Mouse (Mus musculus) ES-E14 (cell line): ENCODE measurements at regions not wholly inside any gene's neighbourhood (a gene's known extent, or its start where the extent isn't known, plus 50 kb on each side); places are given as distances from the start of the nearest gene placed in this dataset.

Source experiments
- DNase-seq: peaks from one replicate; pipeline ENCODE4 v3.0.0-alpha.2; 2013; ENCODE audit warnings: low read depth, low spot score
- H3K27ac ChIP-seq: 2 replicates; pipeline ENCODE4 v1.5.1; 2012; ENCODE audit warnings: low read depth, mild to moderate bottlenecking, low read length, moderate library complexity, mixed read lengths; ENCODE audit not compliant: poor library complexity, insufficient read depth, severe bottlenecking
- H3K36me3 ChIP-seq: 2 replicates; pipeline ENCODE4 v1.6.1; 2012; ENCODE audit warnings: mild to moderate bottlenecking, low read length, moderate library complexity, mixed read lengths; ENCODE audit not compliant: control insufficient read depth, poor library complexity, insufficient read depth, severe bottlenecking
- H3K4me1 ChIP-seq, 2 experiments: fragments of 150-350 bp in 1 of 2; sonication (generic) in 1 of 2; 2 replicates each; pipeline ENCODE4 v1.6.1; 2012; ENCODE audit warnings: low read length in 2 of 2, mild to moderate bottlenecking in 1 of 2, mixed read lengths in 1 of 2; ENCODE audit not compliant: control insufficient read depth in 2 of 2, insufficient read depth in 2 of 2, poor library complexity in 1 of 2
- H3K4me3 ChIP-seq, 2 experiments: fragments of 150-350 bp in 1 of 2; sonication (generic) in 1 of 2; 2 replicates each; pipeline ENCODE4 v1.5.1; 2012; ENCODE audit warnings: low read length in 2 of 2, low read depth in 1 of 2, mild to moderate bottlenecking in 1 of 2, mixed read lengths in 1 of 2; ENCODE audit not compliant: insufficient read depth in 1 of 2, poor library complexity in 1 of 2, severe bottlenecking in 1 of 2
- H3K9ac ChIP-seq: 2 replicates; pipeline ENCODE4 v1.6.1; 2012; ENCODE audit warnings: low read depth, mild to moderate bottlenecking, low read length, mixed read lengths; ENCODE audit not compliant: poor library complexity, insufficient read depth, severe bottlenecking
- H3K9me3 ChIP-seq: fragments of 150-350 bp; sonication (generic); 2 replicates; pipeline ENCODE4 v1.6.1; 2012; ENCODE audit warnings: low read depth, mild to moderate bottlenecking, low read length; ENCODE audit not compliant: control insufficient read depth, insufficient read depth
- CHD2 ChIP-seq: IDR thresholded peaks from 2 replicates; pipeline ENCODE4 v1.6.1; 2014; ENCODE audit warnings: mild to moderate bottlenecking, low read depth, low read length, inconsistent platforms
- HCFC1 ChIP-seq: IDR thresholded peaks from 2 replicates; pipeline ENCODE4 v1.6.1; 2012; ENCODE audit warnings: low read length, inconsistent platforms, borderline replicate concordance; ENCODE audit not compliant: insufficient read depth
- MAFK ChIP-seq: IDR thresholded peaks from 2 replicates; pipeline ENCODE4 v1.6.1; 2014; ENCODE audit warnings: mild to moderate bottlenecking, low read depth, low read length, inconsistent platforms; ENCODE audit not compliant: insufficient read depth
- ZC3H11A ChIP-seq: IDR thresholded peaks from 2 replicates; pipeline ENCODE4 v1.6.1; 2012; ENCODE audit warnings: low read depth, mild to moderate bottlenecking, inconsistent platforms, low read length, borderline replicate concordance
- ZNF384 ChIP-seq: IDR thresholded peaks from 2 replicates; pipeline ENCODE4 v1.6.1; 2012; ENCODE audit warnings: low read depth, low read length, inconsistent platforms
- in situ Hi-C, 2 experiments: fragments of 600-800 bp; cut with MboI; formaldehyde crosslinking; loops; one replicate each; pipeline ENCODE4 v1.15.1; 2025; ENCODE audit warnings: low sequenced_read_pairs in 2 of 2, inconsistent platforms in 1 of 2; ENCODE audit not compliant: unreplicated experiment in 2 of 2

DNA sequence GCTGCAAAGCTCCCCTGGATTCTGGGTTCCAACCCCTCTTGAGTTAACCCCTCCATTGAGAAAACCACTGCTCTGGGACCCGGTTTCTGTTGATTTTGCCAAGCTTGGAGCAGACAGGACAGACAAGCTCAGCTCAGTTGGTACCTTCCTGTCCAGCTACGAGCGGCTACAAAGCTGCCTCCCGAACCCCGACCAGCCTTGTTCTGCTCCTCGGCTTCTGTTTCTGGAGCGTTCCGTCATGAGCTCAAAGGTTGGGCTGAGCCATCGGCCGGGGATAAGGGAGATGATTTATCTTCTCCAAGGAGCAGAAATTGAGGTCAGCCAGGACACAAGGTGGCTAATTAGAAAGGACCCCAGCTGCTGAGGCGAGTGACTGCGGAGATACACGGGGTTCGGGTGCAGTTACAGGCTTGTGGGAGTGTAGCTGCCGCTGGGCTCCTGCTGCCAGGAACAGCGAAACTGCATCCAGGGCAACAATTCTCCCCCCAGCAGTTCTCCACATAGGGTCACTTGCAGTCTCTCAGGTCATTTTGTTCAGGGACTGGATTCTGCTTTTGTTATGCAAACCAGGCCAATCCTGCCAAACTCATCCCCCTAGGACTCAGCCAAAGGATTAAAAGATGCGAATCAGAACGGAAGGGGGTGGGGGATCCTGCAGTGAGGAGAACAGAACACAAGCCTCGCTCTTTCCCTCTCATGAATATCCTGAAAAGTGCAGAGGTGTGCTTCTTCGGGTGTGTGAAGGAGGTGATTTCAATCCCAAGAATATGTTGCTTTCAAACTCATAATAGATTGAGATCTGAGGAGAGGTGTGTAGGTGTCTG, 50.0 kb upstream of the Tmem132d start:
- Histone ChIP-seq H3K27ac (peak overlapping the region; percentile 58; the same call in 1 of the 2 replicates), H3K4me3 (peak overlapping the region; percentile 43 to 49), H3K9me3 (no peaks in the 10 kb centered on the region), H3K9ac (peak overlapping the region; percentile 55; the same call in 1 of the 2 replicates), H3K36me3 (no peaks in the 10 kb centered on the region), H3K4me1 (peaks cover 2 to 23% of the 10 kb centered on the region in 2 experiments; a peak in 2 of 4 replicates)
- no peak for DNase-seq
- in situ Hi-C loops = no loop called here
- no peak for TF ChIP-seq CHD2
- TF ChIP-seq HCFC1 = no peak
- TF ChIP-seq MAFK = no peak
- no peak for TF ChIP-seq ZC3H11A
- no peak for TF ChIP-seq ZNF384
